Mouse (Mus musculus): ENCODE data around the gene Olfr488.
"Not testable (repeated sequence)": the region's sequence is repeated elsewhere in the genome, so short reads cannot be mapped to it uniquely, and the experiment has no call there.

Olfr488 gene

GRCm38 (mm10) chr7:108258247-108258646, at the start of gene Olfr488:
Gene Olfr488, minus strand, starts transcription at chr7:108258347.
- DNase-seq (ENCODE audit: low read depth, low spot score): no peak

GRCm38 (mm10) chr7:108288834-108289233, 30.7 kb upstream of the Olfr488 start, which contains the start of gene Olfr490:
Gene Olfr490, minus strand, starts transcription at chr7:108288934.
- no peak for DNase-seq (ENCODE audit: low read depth, low spot score)

DNA sequence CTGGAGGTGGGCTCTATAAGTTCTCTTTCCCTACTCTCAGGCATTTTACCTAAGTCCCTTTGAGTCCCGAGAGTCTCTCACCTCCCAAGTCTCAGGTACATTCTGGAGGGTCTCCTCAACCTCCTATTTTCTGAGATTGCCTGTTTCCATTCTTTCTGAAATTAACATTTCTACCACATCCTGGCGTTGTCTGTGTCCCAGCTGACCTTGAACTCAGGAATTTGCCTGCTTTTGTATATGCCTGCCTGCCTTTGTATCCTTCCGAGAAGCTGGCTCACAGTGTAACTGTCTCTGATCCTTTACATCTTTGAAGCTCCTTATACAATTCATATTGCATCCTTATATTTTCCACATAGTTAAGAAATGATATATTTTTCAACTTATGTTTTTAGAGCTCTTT, 24.6 kb downstream of the Olfr488 start:
- DNase-seq (ENCODE audit: low read depth, low spot score): peak; percentile 79

DNA sequence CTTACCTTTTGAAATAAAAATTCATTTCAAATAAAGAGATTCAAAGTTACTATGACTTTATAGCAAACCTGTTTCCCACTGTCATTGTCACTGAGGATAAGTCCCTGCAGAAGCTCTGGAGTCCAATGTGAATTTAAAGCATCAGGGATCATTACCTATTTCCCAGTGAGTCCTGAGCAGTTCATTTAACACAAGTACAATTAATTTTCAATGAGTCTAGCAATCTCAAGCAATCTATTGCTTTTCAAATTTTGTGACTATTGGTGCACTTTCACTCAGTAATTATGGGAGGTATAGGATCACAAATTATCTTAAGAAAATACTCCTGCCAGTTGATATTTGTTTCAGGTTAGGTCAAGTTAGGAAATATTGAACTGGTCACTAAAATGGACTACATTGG, 43.6 kb downstream of the Olfr488 start, which contains the start of gene Olfr487:
TSS of gene Olfr487 (minus strand) at position 101 of the 400 bp plus-strand sequence.
- DNase-seq (ENCODE audit: low read depth, low spot score): not testable (repeated sequence)

Data from R1 (cell line).